Mouse (Mus musculus): ENCODE results near the gene Cdc27. TPM values are rescaled to one million over a fixed set of nuclear protein-coding genes. Genes with fewer than 3 reads are reported as not detected.
A peak's percentile ranks its signal among the peaks of the same experiment; 100 is the strongest.

Gene Cdc27
- total RNA-seq, 2 experiments from 2014 or later: 54.5 to 57.3 TPM

DNA sequence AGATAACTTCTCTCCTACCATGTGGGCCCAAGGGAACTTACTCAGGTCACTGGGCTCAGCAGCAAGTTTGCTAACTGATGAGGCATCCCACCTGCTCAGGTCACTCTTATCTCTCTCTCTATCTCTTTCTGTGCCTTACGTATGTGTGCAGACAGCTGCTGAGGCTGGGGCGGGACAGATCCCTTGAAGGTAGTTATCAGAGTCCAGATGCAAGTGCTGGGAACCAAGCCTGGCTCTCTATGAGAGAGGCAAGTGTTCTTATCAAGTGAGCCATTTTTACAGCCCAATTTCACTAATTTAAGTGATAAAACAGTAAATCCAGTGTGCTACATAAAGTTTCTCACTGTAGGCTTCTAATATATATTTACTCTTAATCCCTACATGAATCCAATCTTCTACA, 13.6 kb downstream of the Cdc27 start:
- no peak overlapping the region for H3K4me3 ChIP-seq
- no peak for DNase-seq (ENCODE audit: low spot score in 2 of 2)
- no peak for TF ChIP-seq CTCF (conservative IDR thresholded peaks at IDR 0.05)

DNA sequence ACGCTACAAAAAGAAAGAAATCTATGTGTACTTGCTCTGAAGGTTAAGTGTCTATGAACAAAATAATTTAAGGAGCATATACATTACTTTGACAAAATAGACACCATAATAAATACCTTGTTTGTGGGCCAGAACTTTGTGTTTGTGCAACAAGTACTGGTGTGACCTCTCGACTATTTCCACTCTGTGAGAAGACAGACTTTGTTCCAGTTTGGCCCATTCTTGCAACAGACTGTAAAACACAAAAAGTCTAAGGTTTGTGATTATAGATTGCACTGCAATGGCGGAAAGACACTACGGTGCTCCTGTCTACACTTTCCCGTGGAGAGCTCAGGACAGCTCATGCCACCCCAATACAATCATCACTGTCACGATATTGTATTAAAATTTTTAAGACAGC, 24.5 kb downstream of the Cdc27 start:
- TF ChIP-seq CTCF (conservative IDR thresholded peaks at IDR 0.05): no peak
- Histone ChIP-seq H3K27ac (no peak overlapping the region), H3K4me3 (no peak overlapping the region)
- no peak for DNase-seq (ENCODE audit: low spot score in 2 of 2)

More for the DNA sequence above, 13.6 kb downstream of the Cdc27 start:
- no peak overlapping the region for H3K27ac ChIP-seq

DNA sequence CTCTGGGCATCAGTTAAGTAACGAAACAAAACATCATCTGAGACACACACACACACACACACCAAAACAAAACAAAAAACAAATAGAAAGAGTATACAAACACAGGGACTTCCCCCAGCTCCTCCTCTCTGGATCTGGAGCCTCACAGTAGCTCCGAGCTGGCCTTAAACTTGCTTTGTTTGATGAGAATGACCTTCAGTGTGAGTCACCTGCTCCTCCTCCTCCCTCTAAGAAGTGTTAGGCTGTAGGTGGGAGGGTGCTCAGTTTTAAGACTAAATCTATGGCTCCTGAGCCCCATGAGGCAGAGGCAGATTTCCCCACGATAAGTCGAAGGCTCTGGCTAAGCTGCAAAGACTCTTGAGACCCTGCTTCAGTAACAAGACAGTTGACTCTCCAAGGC, 38.0 kb downstream of the Cdc27 start:
- Histone ChIP-seq H3K27ac (no peak overlapping the region), H3K4me3 (no peak overlapping the region)
- TF ChIP-seq CTCF (conservative IDR thresholded peaks at IDR 0.05): no peak
- DNase-seq (ENCODE audit: low spot score in 2 of 2): no peak

DNA sequence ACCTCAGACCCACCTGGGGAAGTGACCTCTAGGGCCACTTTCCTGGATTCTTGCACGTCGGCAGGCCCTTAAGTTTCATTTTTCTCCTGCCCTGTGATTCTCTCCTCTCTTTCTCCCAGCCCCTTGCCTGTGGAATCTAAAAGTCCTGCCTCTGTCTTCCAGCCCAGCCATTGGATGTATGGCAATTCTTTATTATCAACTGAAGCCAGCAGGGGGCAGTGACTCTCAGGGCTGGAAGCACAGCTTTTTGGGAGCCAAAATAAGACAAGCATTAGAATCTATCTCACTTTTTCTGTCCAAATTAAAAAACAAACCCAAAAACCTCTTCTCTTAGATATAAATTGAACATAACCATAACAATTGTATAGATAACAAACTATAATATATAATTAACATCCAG, 39.8 kb downstream of the Cdc27 start:
- peak in 1 of 2 experiments; percentile 31 for DNase-seq (ENCODE audit: low spot score in 2 of 2)
- Histone ChIP-seq H3K27ac (no peak overlapping the region), H3K4me3 (no peak overlapping the region)
- peak; percentile 73 for TF ChIP-seq CTCF (conservative IDR thresholded peaks at IDR 0.05)

DNA sequence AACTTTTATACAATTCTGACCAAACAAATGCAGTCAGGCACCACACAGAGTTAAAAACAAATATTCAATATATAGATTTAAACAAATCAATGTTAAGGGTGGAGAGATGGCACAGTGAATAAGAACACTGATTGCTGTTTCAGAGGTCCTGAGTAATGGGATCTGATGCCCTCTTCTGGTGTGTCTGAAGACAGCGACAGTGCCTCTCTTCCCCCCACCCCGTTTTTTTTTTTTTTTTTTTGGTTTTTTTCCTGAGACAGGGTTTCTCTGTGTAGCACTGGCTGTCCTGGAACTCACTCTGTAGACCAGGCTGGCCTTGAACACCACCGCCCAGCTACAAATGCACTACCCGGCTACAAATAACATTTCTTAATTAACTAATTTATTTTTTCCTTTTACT, 42.0 kb downstream of the Cdc27 start:
- no peak overlapping the region for H3K27ac ChIP-seq
- no peak for DNase-seq (ENCODE audit: low spot score in 2 of 2)
- H3K4me3 ChIP-seq: no peak overlapping the region
- peak; percentile 39 for TF ChIP-seq CTCF (conservative IDR thresholded peaks at IDR 0.05)

DNA sequence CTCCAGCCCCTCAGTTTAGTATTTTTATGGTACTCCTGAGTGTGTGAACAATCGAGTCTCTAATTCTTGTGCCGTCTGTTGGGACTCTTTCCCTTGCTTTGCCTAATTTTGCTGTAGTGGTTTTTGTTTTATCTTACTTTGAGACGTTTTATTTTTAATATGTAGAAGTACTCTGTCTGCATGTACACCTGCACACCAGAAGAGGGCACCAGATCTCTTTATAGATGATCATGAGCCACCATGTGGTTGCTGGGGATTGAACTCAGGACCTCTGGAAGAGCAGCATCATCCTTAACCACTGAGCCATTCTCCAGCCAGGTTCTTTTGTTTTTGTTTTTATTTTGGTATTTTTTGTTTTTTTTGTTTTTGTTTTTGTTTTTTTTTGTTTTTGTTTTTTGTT, 62.1 kb downstream of the Cdc27 start:
- H3K27ac ChIP-seq: no peak overlapping the region
- DNase-seq (ENCODE audit: low spot score in 2 of 2): no peak
- H3K4me3 ChIP-seq: no peak overlapping the region
- TF ChIP-seq CTCF (conservative IDR thresholded peaks at IDR 0.05): peak; percentile 58

DNA sequence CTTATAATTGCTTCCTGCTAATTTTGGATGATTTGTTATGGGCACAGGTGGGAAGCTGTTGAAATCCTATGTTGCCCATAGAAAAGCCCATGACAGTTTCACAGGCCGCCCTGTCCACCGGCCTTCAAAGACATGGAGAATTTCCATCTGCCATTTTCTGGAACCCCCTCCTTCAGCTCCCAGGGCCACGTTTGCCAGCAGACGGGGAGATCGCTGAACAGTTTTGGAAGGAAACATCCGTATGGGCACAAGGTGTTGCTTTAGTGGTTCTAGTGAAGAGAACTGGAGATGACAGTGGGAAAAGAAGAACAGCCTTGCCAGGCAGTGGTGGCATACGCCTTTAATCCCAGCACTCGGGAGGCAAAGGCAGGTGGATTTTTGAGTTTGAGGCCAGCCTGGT, 68.4 kb downstream of the Cdc27 start:
- H3K27ac ChIP-seq: no peak overlapping the region
- TF ChIP-seq CTCF (conservative IDR thresholded peaks at IDR 0.05): no peak
- no peak for DNase-seq (ENCODE audit: low spot score in 2 of 2)
- H3K4me3 ChIP-seq: no peak overlapping the region

DNA sequence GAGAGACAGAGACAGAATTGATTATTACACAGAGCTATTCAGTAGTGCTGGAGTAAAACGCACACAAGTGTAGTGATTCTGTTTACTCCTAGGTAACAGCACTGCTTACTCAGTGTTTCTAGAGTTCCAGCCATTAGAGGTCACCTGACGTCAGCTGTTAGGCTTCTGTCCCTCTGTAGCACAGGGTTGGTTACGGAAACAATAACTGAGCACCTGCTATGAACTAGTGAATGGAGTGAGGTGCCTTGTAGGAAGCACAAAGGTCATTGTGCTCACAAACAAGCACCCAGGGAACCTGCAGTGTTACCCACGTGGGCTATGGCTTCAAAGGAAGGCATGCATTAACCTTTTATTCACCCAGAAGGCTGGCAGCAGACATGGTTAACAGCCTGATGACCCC, 70.9 kb downstream of the Cdc27 start:
- no peak overlapping the region for H3K4me3 ChIP-seq
- H3K27ac ChIP-seq: no peak overlapping the region
- no peak for TF ChIP-seq CTCF (conservative IDR thresholded peaks at IDR 0.05)
- DNase-seq (ENCODE audit: low spot score in 2 of 2): no peak

DNA sequence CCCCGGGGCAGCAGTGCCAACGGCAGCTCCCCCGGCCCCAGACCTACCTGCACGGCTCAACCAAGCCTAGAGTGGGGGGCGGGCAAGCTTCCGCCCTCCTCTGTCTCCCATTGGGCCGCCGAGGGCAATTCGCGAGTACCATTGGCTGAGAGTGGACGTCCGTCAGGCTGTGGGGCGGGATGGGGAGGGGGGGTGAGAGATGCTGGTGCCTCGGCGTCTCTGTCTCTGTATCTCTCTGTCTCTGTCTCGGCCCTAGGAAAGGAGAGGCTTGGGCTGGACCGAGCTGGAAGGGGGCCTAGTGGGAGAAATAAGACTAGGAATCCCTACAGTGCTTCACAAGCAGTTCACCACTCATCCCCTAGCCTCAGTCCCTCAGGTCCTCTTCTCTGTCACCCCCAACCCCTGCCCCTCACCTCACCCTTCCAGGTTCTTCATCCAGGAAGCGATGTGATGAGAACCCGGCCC, 81.0 kb downstream of the Cdc27 start:
- TF ChIP-seq CTCF (conservative IDR thresholded peaks at IDR 0.05): no peak
- Histone ChIP-seq H3K27ac (peak overlapping the region; percentile 88), H3K4me3 (peak overlapping the region; percentile 76)
- peak; percentile 89 to 92 for DNase-seq (ENCODE audit: low spot score in 2 of 2)

DNA sequence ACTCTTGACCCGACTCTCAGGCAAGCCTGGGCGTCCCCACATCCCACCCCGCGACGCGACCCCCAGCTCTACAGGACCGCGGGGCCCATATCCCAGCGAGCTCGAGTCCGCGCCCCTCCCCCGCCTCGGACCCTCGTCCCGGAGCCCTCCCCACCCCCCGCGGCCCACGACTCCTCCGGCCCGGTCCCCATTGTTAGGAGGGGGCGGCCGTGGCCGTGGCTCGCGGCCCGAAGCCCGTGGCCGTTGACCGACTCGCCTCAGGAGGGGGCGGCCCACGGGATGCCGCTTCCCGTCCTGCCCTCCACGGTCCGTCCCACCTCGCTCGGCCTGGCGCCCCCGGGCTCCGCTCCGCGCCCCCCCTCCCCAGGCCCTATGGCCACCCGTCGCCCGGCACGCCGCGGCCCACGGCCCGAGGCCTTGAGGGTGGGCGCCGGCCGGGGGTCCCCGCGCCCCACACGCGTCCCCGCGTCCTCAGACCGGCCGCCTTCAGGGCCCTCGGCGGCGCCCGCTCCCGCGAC, 81.6 kb downstream of the Cdc27 start, which contains the start of gene Kansl1:
Gene Kansl1 (minus strand): TSS at position 111 of the 518 bp plus-strand sequence.
- no peak for TF ChIP-seq CTCF (conservative IDR thresholded peaks at IDR 0.05)
- Histone ChIP-seq H3K27ac (peak within 1 kb of the TSS; percentile 88), H3K4me3 (peak within 1 kb of the TSS; percentile 76)
- no peak for DNase-seq (ENCODE audit: low spot score in 2 of 2)

DNA sequence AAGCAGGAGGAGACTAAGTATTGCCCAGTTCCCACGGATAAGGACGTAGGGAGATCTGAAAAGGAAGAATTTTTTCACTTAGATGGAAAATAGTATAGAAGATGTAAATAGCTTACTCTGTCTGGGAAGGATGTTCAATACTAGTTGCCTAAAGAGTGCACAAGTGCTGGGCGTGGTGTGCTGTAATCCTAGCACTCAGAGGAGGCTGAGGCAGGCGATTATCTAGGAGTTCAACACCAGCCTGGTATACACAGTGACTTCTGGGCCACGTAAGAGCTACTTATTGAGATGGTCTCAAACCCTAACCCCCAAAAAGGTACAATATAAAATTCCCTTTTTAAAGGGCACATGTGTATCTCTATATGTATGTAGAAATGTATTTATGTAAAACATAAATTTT, 82.7 kb downstream of the Cdc27 start:
- TF ChIP-seq CTCF (conservative IDR thresholded peaks at IDR 0.05): no peak

DNA sequence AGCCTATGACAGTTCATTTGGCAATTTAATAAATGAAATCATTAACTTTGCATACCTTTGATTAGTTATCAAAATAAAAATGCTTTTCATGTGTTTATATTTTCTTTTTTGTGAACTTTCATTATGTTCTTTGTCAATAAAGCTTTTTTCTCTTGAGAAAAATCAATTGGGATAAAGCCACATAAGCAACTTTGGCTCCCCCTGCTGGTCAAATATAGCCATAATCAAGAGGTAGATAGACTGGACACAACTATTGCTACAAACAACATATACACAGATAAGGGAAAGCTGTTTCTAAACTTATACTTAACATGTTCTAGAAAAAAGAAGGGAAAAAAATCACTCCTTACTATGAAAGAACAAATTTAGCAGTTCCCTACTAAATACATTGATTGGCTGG, 88.9 kb downstream of the Cdc27 start:
- Histone ChIP-seq H3K4me3 (no peak overlapping the region), H3K27ac (no peak overlapping the region)
- peak; percentile 92 for TF ChIP-seq CTCF (conservative IDR thresholded peaks at IDR 0.05)
- DNase-seq (ENCODE audit: low spot score in 2 of 2): peak; percentile 50 to 72

More for the DNA sequence above, 82.7 kb downstream of the Cdc27 start:
- H3K4me3 ChIP-seq: no peak overlapping the region; the same call in 1 of the 2 replicates
- DNase-seq (ENCODE audit: low spot score in 2 of 2): no peak
- no peak overlapping the region for H3K27ac ChIP-seq

DNA sequence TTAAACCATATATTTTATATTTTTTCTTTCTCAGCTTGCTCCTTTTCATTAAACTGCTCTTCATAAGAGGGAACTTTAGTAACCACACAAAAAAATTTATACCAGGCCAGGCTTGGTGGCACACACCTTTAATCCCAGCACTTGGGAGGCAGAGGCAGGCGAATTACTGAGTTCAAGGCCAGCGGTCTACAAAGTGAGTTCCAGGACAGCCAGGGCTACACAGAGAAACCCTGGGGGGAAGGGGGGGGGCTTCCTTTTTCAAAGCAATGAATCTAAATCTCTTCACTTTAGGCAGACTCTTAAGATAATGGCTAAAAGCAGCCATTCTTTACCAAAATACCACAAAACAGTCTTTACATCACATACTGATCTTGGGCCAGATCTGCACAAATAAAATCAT, 90.7 kb downstream of the Cdc27 start:
- no peak overlapping the region for H3K27ac ChIP-seq
- no peak for TF ChIP-seq CTCF (conservative IDR thresholded peaks at IDR 0.05)
- no peak for DNase-seq (ENCODE audit: low spot score in 2 of 2)

DNA sequence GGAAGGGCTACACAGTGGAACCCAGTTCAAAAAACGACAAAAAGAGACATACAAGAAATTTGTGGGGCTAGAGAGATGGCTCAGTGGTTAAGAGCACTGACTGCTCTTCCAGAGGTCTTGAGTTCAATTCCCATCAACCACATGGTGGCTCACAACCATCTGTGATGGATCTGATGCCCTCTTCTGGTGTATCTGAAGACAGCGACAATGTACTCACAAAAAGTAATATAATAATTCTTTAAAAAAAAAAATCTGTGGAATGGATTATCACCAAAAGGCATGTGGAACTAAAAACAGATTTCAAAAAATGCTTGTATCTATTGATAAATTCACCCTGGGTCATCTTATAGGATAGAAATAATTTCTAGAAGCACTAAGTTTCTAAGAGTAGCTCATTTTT, 91.9 kb downstream of the Cdc27 start:
- no peak for DNase-seq (ENCODE audit: low spot score in 2 of 2)
- TF ChIP-seq CTCF (conservative IDR thresholded peaks at IDR 0.05): peak; percentile 60
- Histone ChIP-seq H3K27ac (no peak overlapping the region), H3K4me3 (no peak overlapping the region)

More for the DNA sequence above, 90.7 kb downstream of the Cdc27 start:
- H3K4me3 ChIP-seq: no peak overlapping the region

Other genes starting within 250 kb of the Cdc27 start
- gene Kansl1, start 81.8 kb downstream of the Cdc27 start, total RNA-seq (2021): 10 to 100 TPM; 69.9 to 70.5 TPM
- gene Myl4, start within 50 bp of the Cdc27 start, total RNA-seq (2021): 1 to 10 TPM; 2.7 to 2.9 TPM
- gene Itgb3, start 57.4 kb upstream of the Cdc27 start, total RNA-seq (2021): 1 to 10 TPM; 1.3 to 1.4 TPM
- gene Gm11639, start 135.1 kb upstream of the Cdc27 start, total RNA-seq (2021): under 1 TPM; 0.44 to 0.54 TPM

Data from layer of hippocampus, adult 2 months (tissue).